Mouse (Mus musculus) stomach, embryonic 14.5 days (tissue): ENCODE measurements around the gene Gm43552. TPM values are rescaled to one million over a fixed set of nuclear protein-coding genes. Genes with fewer than 3 reads are reported as not detected.

Experiments used
- ATAC-seq: fragments of 200-750 bp; cut with Nextera tagmentation; 2 replicates; pipeline ENCODE4 v1.8.0; 2017; ENCODE audit warnings: low read depth, moderate TSS enrichment; ENCODE audit not compliant: insufficient number of reproducible peaks, insufficient read depth, low FRiP score
- H3K27ac ChIP-seq: fragments of 300-500 bp; sonication (generic); 2 replicates; pipeline ENCODE4 v1.5.1; 2014; ENCODE audit warnings: mild to moderate bottlenecking, low read length, moderate library complexity, mixed read lengths
- H3K27me3 ChIP-seq: fragments of 300-500 bp; sonication (generic); 2 replicates; pipeline ENCODE4 v1.6.1; 2014; ENCODE audit warnings: low read length, control low read depth, mixed read lengths; ENCODE audit not compliant: control insufficient read depth, insufficient read depth
- H3K36me3 ChIP-seq: fragments of 300-500 bp; sonication (generic); 2 replicates; pipeline ENCODE4 v1.6.1; 2014; ENCODE audit warnings: mild to moderate bottlenecking, control low read depth, low read length, moderate library complexity, mixed read lengths; ENCODE audit not compliant: control insufficient read depth, insufficient read depth
- H3K4me1 ChIP-seq: fragments of 300-500 bp; sonication (generic); 2 replicates; pipeline ENCODE4 v1.6.1; 2014; ENCODE audit warnings: low read length, control low read depth, mixed read lengths; ENCODE audit not compliant: control insufficient read depth, insufficient read depth
- H3K4me2 ChIP-seq: fragments of 300-500 bp; sonication (generic); replicated peaks from 2 replicates; pipeline ENCODE4 v1.6.1; 2014; ENCODE audit warnings: low read depth, low read length, control low read depth
- H3K4me3 ChIP-seq: fragments of 300-500 bp; sonication (generic); 2 replicates; pipeline ENCODE4 v1.5.1; 2014; ENCODE audit warnings: low read depth, low read length, control low read depth
- H3K9ac ChIP-seq: fragments of 300-500 bp; sonication (generic); replicated peaks from 2 replicates; pipeline ENCODE4 v1.6.1; 2014; ENCODE audit warnings: low read depth, mild to moderate bottlenecking, control low read depth, low read length, moderate library complexity, mixed read lengths
- H3K9me3 ChIP-seq: fragments of 300-500 bp; sonication (generic); 2 replicates; pipeline ENCODE4 v1.6.1; 2016; ENCODE audit warnings: low read depth, low read length, control low read depth; ENCODE audit not compliant: control insufficient read depth
- WGBS: fragments of 180-500 bp; shearing (Covaris S2); extraction: QIAGEN DNeasy Blood & Tissue Kit; methylation state at CpG from one replicate; pipeline ENCODE4 v1.1.7; 2014; 5-methylcytosine and 5-hydroxymethylcytosine counted together
- polyA plus RNA-seq: library from polyadenylated mRNA; unstranded; fragments of >200 nt; fragmentation: Nextera tagmentation; extraction: Ambion mirVana; gene quantifications from 2 replicates; pipeline ENCODE4 v1.2.1, GENCODE M21; 2014

The Gm43552 gene
- polyA plus RNA-seq, 1 experiment from 2014 or later, result not detected

- no peak for ATAC-seq
- Histone ChIP-seq H3K9ac (no peak overlapping the region), H3K27me3 (no peaks in the 10 kb centered on the region), H3K27ac (no peak overlapping the region), H3K36me3 (no peaks in the 10 kb centered on the region), H3K4me3 (no peak overlapping the region), H3K4me2 (no peak overlapping the region), H3K9me3 (no peaks in the 10 kb centered on the region), H3K4me1 (peaks cover 4% of the 10 kb centered on the region; the same call in 1 of the 2 replicates)
Measured at GRCm38 (mm10) chr5:65438041-65438440, 54.6 kb downstream of the Gm43552 start.

GRCm38 (mm10) chr5:65435806-65436561 is 56.6 kb downstream of the Gm43552 start, which contains the start of gene Ugdh:
Gene Ugdh, minus strand, starts transcription at chr5:65435949.
- Histone ChIP-seq H3K4me3 (peak within 1 kb of the TSS; percentile 76), H3K9me3 (no peaks in the 10 kb centered on the region), H3K4me1 (peaks cover 4% of the 10 kb centered on the region; the same call in 1 of the 2 replicates), H3K27me3 (no peaks in the 10 kb centered on the region), H3K4me2 (peak within 1 kb of the TSS; percentile 59), H3K27ac (peak within 1 kb of the TSS; percentile 87), H3K9ac (peak within 1 kb of the TSS; percentile 78), H3K36me3 (no peaks in the 10 kb centered on the region)
- WGBS, result under 1% methylated on average over 51 of the region's 51 CpGs
- ATAC-seq, result peak; percentile 98

- Histone ChIP-seq H3K9me3 (no peaks in the 10 kb centered on the region), H3K27ac (peak overlapping the region; percentile 79; the same call in 1 of the 2 replicates), H3K4me3 (peak overlapping the region; percentile 76), H3K27me3 (no peaks in the 10 kb centered on the region), H3K4me1 (peaks cover 4% of the 10 kb centered on the region; the same call in 1 of the 2 replicates), H3K9ac (peak overlapping the region; percentile 78), H3K36me3 (no peaks in the 10 kb centered on the region), H3K4me2 (peak overlapping the region; percentile 59)
- WGBS, result 1% methylated on average over 46 of the region's 47 CpGs
- no peak for ATAC-seq
Measured at GRCm38 (mm10) chr5:65435363-65435805, 57.2 kb downstream of the Gm43552 start.

GRCm38 (mm10) chr5:65434471-65435362 is 57.9 kb downstream of the Gm43552 start:
- peak overlapping the region; percentile 79; the same call in 1 of the 2 replicates for H3K27ac ChIP-seq
- peak overlapping the region; percentile 59 for H3K4me2 ChIP-seq
- no peaks in the 10 kb centered on the region for H3K9me3 ChIP-seq
- peaks cover 4% of the 10 kb centered on the region; the same call in 1 of the 2 replicates for H3K4me1 ChIP-seq
- no peaks in the 10 kb centered on the region for H3K27me3 ChIP-seq
- H3K9ac ChIP-seq, result peak overlapping the region; percentile 78
- WGBS, result 6% methylated on average over 15 of the region's 15 CpGs
- H3K4me3 ChIP-seq, result peak overlapping the region; percentile 76
- H3K36me3 ChIP-seq, result no peaks in the 10 kb centered on the region
- no peak for ATAC-seq

- Histone ChIP-seq H3K36me3 (peaks cover 5% of the 10 kb centered on the region), H3K27me3 (no peaks in the 10 kb centered on the region), H3K4me2 (no peak overlapping the region), H3K4me1 (0 out of 2 replicates have a peak, but pooled peaks cover 4% of the 10 kb centered on the region), H3K27ac (no peak overlapping the region), H3K9me3 (no peaks in the 10 kb centered on the region), H3K4me3 (no peak overlapping the region), H3K9ac (no peak overlapping the region)
- 89% methylated on average over 5 of the region's 5 CpGs for WGBS
- ATAC-seq, result no peak
Measured at GRCm38 (mm10) chr5:65429441-65429840, 63.2 kb downstream of the Gm43552 start.

- Histone ChIP-seq H3K9ac (no peak overlapping the region), H3K27ac (no peak overlapping the region), H3K36me3 (peaks cover 5% of the 10 kb centered on the region), H3K4me3 (no peak overlapping the region), H3K4me2 (no peak overlapping the region), H3K9me3 (no peaks in the 10 kb centered on the region), H3K4me1 (no peaks in the 10 kb centered on the region), H3K27me3 (no peaks in the 10 kb centered on the region)
- no peak for ATAC-seq
- WGBS, result 40% methylated on average over 4 of the region's 4 CpGs
Measured at GRCm38 (mm10) chr5:65428321-65428720, 64.3 kb downstream of the Gm43552 start.

- Histone ChIP-seq H3K4me1 (no peaks in the 10 kb centered on the region), H3K4me3 (no peak overlapping the region), H3K27me3 (no peaks in the 10 kb centered on the region), H3K4me2 (no peak overlapping the region), H3K9ac (no peak overlapping the region), H3K27ac (no peak overlapping the region), H3K9me3 (no peaks in the 10 kb centered on the region), H3K36me3 (peaks cover 29% of the 10 kb centered on the region)
- WGBS, result 77% methylated on average over 5 of the region's 5 CpGs
- no peak for ATAC-seq
Measured at GRCm38 (mm10) chr5:65425251-65425650, 67.4 kb downstream of the Gm43552 start.

GRCm38 (mm10) chr5:65424215-65424614 is 68.4 kb downstream of the Gm43552 start:
- Histone ChIP-seq H3K9me3 (no peaks in the 10 kb centered on the region), H3K4me1 (no peaks in the 10 kb centered on the region), H3K4me2 (no peak overlapping the region), H3K27ac (no peak overlapping the region), H3K27me3 (no peaks in the 10 kb centered on the region), H3K36me3 (peaks cover 32% of the 10 kb centered on the region), H3K4me3 (no peak overlapping the region), H3K9ac (no peak overlapping the region)
- ATAC-seq, result peak; percentile 92
- WGBS, result 77% methylated on average over 6 of the region's 6 CpGs
